Mouse (Mus musculus): ENCODE measurements around the gene 6030458C11Rik.

- no peak for TF ChIP-seq CTCF (conservative IDR thresholded peaks at IDR 0.05; ENCODE audit: low read length)
- TF ChIP-seq POU5F1 (IDR thresholded peaks at IDR 0.05; ENCODE audit: borderline replicate concordance, low read length): no peak
These were observed 57.6 kb downstream of the 6030458C11Rik start for GRCm38 (mm10) chr15:12766848-12767247.

Measured in E14TG2a.4 (cell line).